Mouse (Mus musculus) CH12.LX (cell line): ENCODE results near the gene Zfp414. TPM values are rescaled to one million over a fixed set of nuclear protein-coding genes. Genes with fewer than 3 reads are reported as not detected.

Experiments
- DNase-seq: peaks from one replicate; pipeline ENCODE4 v3.0.0-alpha.2; 2013; ENCODE audit errors: extremely low read depth
- H3K27ac ChIP-seq: 2 replicates; pipeline ENCODE4 v1.5.1; 2012; ENCODE audit warnings: low read depth, mild to moderate bottlenecking, control low read depth, moderate library complexity; ENCODE audit not compliant: insufficient read depth
- H3K27me3 ChIP-seq: replicated peaks from 2 replicates; pipeline ENCODE3; 2012; ENCODE audit warnings: inconsistent platforms
- H3K36me3 ChIP-seq, 2 experiments: replicated peaks in 1 of 2; 2 replicates each; pipeline versions ENCODE3 to v1.6.1; 2012; ENCODE audit warnings: inconsistent platforms in 1 of 2, low read length in 1 of 2, mild to moderate bottlenecking in 1 of 2, mixed read lengths in 1 of 2, moderate library complexity in 1 of 2; ENCODE audit not compliant: control insufficient read depth in 1 of 2, insufficient read depth in 1 of 2
- H3K4me1 ChIP-seq, 2 experiments: 2 replicates each; pipeline ENCODE4 v1.6.1; 2012; ENCODE audit warnings: inconsistent platforms in 1 of 2, moderate library complexity in 1 of 2; ENCODE audit not compliant: insufficient read depth in 2 of 2, control insufficient read depth in 1 of 2
- H3K4me2 ChIP-seq: 2 replicates; pipeline ENCODE4 v1.6.1; 2012; ENCODE audit warnings: low read depth, mild to moderate bottlenecking, control low read depth; ENCODE audit not compliant: poor library complexity, insufficient read depth, severe bottlenecking
- H3K4me3 ChIP-seq, 3 experiments: fragments of 150-350 bp in 1 of 3; sonication (generic) in 1 of 3; replicated peaks in 1 of 3; 2 replicates each; pipeline versions ENCODE3 to v1.5.1; 2011 to 2012; ENCODE audit warnings: low read depth in 2 of 3, low read length in 2 of 3, mild to moderate bottlenecking in 2 of 3, moderate library complexity in 2 of 3, control low read depth in 1 of 3, improper control_type of control experiment in 1 of 3, inconsistent platforms in 1 of 3, mixed read lengths in 1 of 3; ENCODE audit not compliant: poor library complexity in 1 of 3
- H3K79me2 ChIP-seq: replicated peaks from 2 replicates; pipeline ENCODE4 v1.6.1; 2012; ENCODE audit warnings: mild to moderate bottlenecking, moderate library complexity; ENCODE audit not compliant: control insufficient read depth, poor library complexity, insufficient read depth, severe bottlenecking; ENCODE audit errors: extremely low read depth
- H3K9ac ChIP-seq: 2 replicates; pipeline ENCODE4 v1.6.1; 2012; ENCODE audit warnings: low read depth, mild to moderate bottlenecking, control low read depth, moderate library complexity; ENCODE audit not compliant: insufficient read depth
- H3K9me3 ChIP-seq: replicated peaks from 2 replicates; pipeline ENCODE3; 2012; ENCODE audit warnings: low read length, inconsistent platforms, mixed read lengths
- BHLHE40 ChIP-seq: IDR thresholded peaks from 2 replicates; pipeline ENCODE4 v1.6.1; 2011; ENCODE audit warnings: mild to moderate bottlenecking, low read depth, low read length, improper control_type of control experiment
- CHD1 ChIP-seq: IDR thresholded peaks from 2 replicates; pipeline ENCODE4 v1.6.1; 2012; ENCODE audit warnings: low read depth, low read length, improper control_type of control experiment, inconsistent platforms
- CHD2 ChIP-seq: IDR thresholded peaks from 2 replicates; pipeline ENCODE4 v1.6.1; 2011; ENCODE audit warnings: low read length, improper control_type of control experiment
- CTCF ChIP-seq, 2 experiments: IDR thresholded peaks in 1 of 2; conservative IDR thresholded peaks in 1 of 2; 2 replicates each; pipeline ENCODE4 v1.5.1; 2011 to 2012; ENCODE audit warnings: low read depth in 2 of 2, low read length in 2 of 2, improper control_type of control experiment in 1 of 2, inconsistent platforms in 1 of 2, mild to moderate bottlenecking in 1 of 2, moderate library complexity in 1 of 2
- GABPA ChIP-seq: IDR thresholded peaks from 2 replicates; pipeline ENCODE4 v1.6.1; 2012; ENCODE audit warnings: low read depth, low read length, improper control_type of control experiment, inconsistent platforms; ENCODE audit not compliant: insufficient replicate concordance
- MAFK ChIP-seq: IDR thresholded peaks from 2 replicates; pipeline ENCODE4 v1.6.1; 2011; ENCODE audit warnings: low read length, improper control_type of control experiment; ENCODE audit not compliant: insufficient replicate concordance
- MAZ ChIP-seq: IDR thresholded peaks from 2 replicates; pipeline ENCODE4 v1.6.1; 2012; ENCODE audit warnings: low read depth, mild to moderate bottlenecking, inconsistent platforms, low read length, improper control_type of control experiment, moderate library complexity
- MYC ChIP-seq: IDR thresholded peaks from 2 replicates; pipeline ENCODE4 v1.6.1; 2011; ENCODE audit warnings: low read depth, mild to moderate bottlenecking, improper control_type of control experiment, low read length
- NELFE ChIP-seq: IDR thresholded peaks from 2 replicates; pipeline ENCODE4 v1.6.1; 2011; ENCODE audit warnings: low read depth, low read length, improper control_type of control experiment
- NRF1 ChIP-seq: IDR thresholded peaks from 2 replicates; pipeline ENCODE4 v1.6.1; 2014; ENCODE audit warnings: low read depth, mild to moderate bottlenecking, inconsistent platforms, low read length, improper control_type of control experiment, moderate library complexity
- PAX5 ChIP-seq: IDR thresholded peaks from 2 replicates; pipeline ENCODE4 v1.6.1; 2012; ENCODE audit warnings: low read length, inconsistent platforms, mixed read lengths
- POLR2A ChIP-seq: IDR thresholded peaks from 2 replicates; pipeline ENCODE4 v1.6.1; 2011; ENCODE audit warnings: low read depth, mild to moderate bottlenecking, improper control_type of control experiment, low read length
- POLR2AphosphoS2 ChIP-seq: IDR thresholded peaks from 2 replicates; pipeline ENCODE4 v1.6.1; 2011; ENCODE audit warnings: low read depth, low read length, improper control_type of control experiment
- RCOR1 ChIP-seq: conservative IDR thresholded peaks from 2 replicates; pipeline ENCODE4 v1.6.1; 2012; ENCODE audit warnings: low read depth, mild to moderate bottlenecking, inconsistent platforms, low read length, improper control_type of control experiment
- SIN3A ChIP-seq: IDR thresholded peaks from 2 replicates; pipeline ENCODE4 v1.6.1; 2012; ENCODE audit warnings: low read length, improper control_type of control experiment, inconsistent platforms
- SMC3 ChIP-seq: IDR thresholded peaks from 2 replicates; pipeline ENCODE4 v1.6.1; 2011; ENCODE audit warnings: low read depth, low read length, improper control_type of control experiment
- UBTF ChIP-seq: IDR thresholded peaks from 2 replicates; pipeline ENCODE4 v1.6.1; 2012; ENCODE audit warnings: low read depth, mild to moderate bottlenecking, inconsistent platforms, low read length, improper control_type of control experiment, moderate library complexity
- USF2 ChIP-seq: conservative IDR thresholded peaks from 2 replicates; pipeline ENCODE4 v1.6.1; 2011; ENCODE audit warnings: low read depth, low read length, improper control_type of control experiment
- ZKSCAN1 ChIP-seq: IDR thresholded peaks from 2 replicates; pipeline ENCODE4 v1.6.1; 2012; ENCODE audit warnings: low read depth, inconsistent platforms, low read length, improper control_type of control experiment, borderline replicate concordance
- dilution Hi-C: fragments of 300-500 bp; cut with MboI; formaldehyde crosslinking; loops from 2 replicates; pipeline ENCODE4 v1.14.3; 2020; ENCODE audit warnings: low sequenced_read_pairs; ENCODE audit not compliant: extremely low pct_unique_long_range_greater_than_20kb, extremely low pct_ligation_motif_present
- in situ Hi-C: fragments of 300-500 bp; cut with MboI; formaldehyde crosslinking; loops from 3 replicates; pipeline ENCODE4 v1.14.3; 2019; ENCODE audit warnings: low sequenced_read_pairs, low pct_ligation_motif_present, low pct_unique_long_range_greater_than_20kb, mixed read lengths
- polyA plus RNA-seq: library from polyadenylated mRNA; unstranded; fragments of >175 nt; gene quantifications from 2 replicates; pipeline ENCODE4 v1.2.1, GENCODE M21; 2012; ENCODE audit warnings: low read depth; ENCODE audit not compliant: insufficient read length
- total RNA-seq, 2 experiments: library from RNA; depleted of rRNA; stranded (reverse); fragments of 300-350 nt in 1 of 2; fragments of >200 nt in 1 of 2; gene quantifications; 2 replicates each; pipeline ENCODE4 v1.2.3; 2012 to 2014

The Zfp414 gene
- total and polyA plus RNA-seq, 3 experiments: 6.6 to 34.3 (median 9.9) TPM

DNA sequence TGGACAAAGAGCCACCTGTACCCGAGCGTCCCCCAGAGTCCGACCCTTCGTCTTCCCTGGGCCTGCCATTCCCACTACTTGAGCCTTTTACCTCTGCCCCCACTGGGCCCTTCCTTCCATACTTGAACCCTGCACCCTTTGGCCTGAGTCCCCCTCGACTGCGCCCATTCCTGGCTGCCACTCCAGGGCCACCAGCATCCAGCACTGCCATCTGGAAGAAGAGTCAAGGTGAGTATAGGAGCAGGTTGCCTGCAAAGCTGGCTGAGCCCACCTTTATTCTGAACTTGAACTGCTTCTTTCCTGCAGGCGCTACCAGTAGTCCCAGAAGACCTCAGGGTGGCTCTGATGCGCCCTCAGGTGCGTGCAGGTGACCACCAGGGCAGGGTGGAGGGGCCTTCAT lies 2.3 kb downstream of the Zfp414 start:
- DNase-seq: no peak
- H3K36me3 ChIP-seq: peaks cover 15 to 58% of the 10 kb centered on the region in 2 experiments
- dilution Hi-C loops (no loop called here), in situ Hi-C loops (no loop called here)
- H3K79me2 ChIP-seq: 0 out of 2 replicates have a peak, but pooled peaks cover 3% of the 10 kb centered on the region
- H3K4me1 ChIP-seq: peaks cover 12 to 21% of the 10 kb centered on the region in 2 experiments
- H3K27me3 ChIP-seq: no peaks in the 10 kb centered on the region
- no peak for TF ChIP-seq NRF1
- no peak for TF ChIP-seq BHLHE40
- TF ChIP-seq POLR2AphosphoS2: no peak
- TF ChIP-seq CHD1: no peak
- TF ChIP-seq SIN3A: no peak
- TF ChIP-seq CTCF (conservative IDR thresholded peaks at IDR 0.05 in 1 of 2, IDR thresholded peaks at IDR 0.05 in 1 of 2; ENCODE audit: low read depth in 2 of 2, low read length in 2 of 2): no peak
- TF ChIP-seq GABPA: no peak
- TF ChIP-seq UBTF: no peak
- TF ChIP-seq CHD2: no peak
- no peaks in the 10 kb centered on the region for H3K9me3 ChIP-seq
- no peak overlapping the region for H3K4me2 ChIP-seq
- H3K4me3 ChIP-seq: no peak overlapping the region
- H3K27ac ChIP-seq: no peak overlapping the region
- H3K9ac ChIP-seq: no peak overlapping the region

DNA sequence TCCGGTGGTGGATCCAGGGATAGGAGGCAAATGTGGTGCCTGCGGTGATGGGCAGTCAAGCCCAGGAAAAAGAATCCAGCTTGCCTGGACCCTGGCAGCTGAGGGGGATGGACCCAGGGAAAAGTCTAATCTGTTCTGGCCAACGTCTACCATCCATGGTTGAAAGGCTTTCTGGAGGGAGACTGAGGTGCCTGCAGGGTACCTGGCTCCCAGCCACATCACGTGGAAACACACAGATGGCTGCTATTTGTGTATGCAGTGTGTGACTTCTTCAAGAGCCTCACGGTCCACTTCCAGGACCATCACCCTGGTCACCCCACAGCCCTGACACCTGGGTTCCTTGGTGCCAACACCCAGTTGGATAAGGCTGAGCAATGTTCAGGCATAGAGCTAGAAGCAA lies 2.9 kb downstream of the Zfp414 start:
- Histone ChIP-seq H3K4me2 (no peak overlapping the region), H3K36me3 (peaks cover 15 to 61% of the 10 kb centered on the region in 2 experiments), H3K4me3 (no peak overlapping the region), H3K27me3 (no peaks in the 10 kb centered on the region), H3K79me2 (0 out of 2 replicates have a peak, but pooled peaks cover 3% of the 10 kb centered on the region), H3K4me1 (peaks cover 12 to 21% of the 10 kb centered on the region in 2 experiments), H3K9me3 (no peaks in the 10 kb centered on the region), H3K9ac (no peak overlapping the region), H3K27ac (no peak overlapping the region)
- in situ Hi-C loops: no loop called here
- dilution Hi-C loops: no loop called here
- DNase-seq: no peak
- TF ChIP-seq BHLHE40 (no peak), USF2 (no peak), NELFE (no peak), ZKSCAN1 (no peak), RCOR1 (no peak)

DNA sequence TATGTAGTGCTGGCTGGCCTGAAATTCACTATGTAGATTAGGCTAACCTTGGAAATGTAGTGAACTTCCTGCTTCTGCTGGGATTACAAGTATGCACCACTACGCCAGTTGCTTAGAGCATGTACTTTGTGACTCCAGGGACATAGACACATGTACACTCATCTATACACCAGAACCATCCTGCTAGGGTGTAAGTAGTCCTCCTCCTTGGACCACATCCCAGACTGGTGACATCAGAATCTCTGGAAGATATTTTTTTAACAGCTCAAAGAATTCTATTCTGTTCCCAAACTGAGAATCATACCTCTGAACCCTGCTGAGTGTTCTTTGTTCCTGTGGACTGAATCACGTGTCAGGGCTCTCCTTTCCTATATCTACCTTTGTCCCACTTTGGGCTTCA lies 8.1 kb downstream of the Zfp414 start:
- TF ChIP-seq MAZ: no peak
- TF ChIP-seq MYC: no peak
- TF ChIP-seq MAFK: no peak
- no peak for TF ChIP-seq SMC3
- no peak for TF ChIP-seq NRF1
- no peak for TF ChIP-seq CTCF (conservative IDR thresholded peaks at IDR 0.05 in 1 of 2, IDR thresholded peaks at IDR 0.05 in 1 of 2; ENCODE audit: low read depth in 2 of 2, low read length in 2 of 2)
- TF ChIP-seq POLR2A: no peak
- no peak for TF ChIP-seq PAX5
- Histone ChIP-seq H3K4me1 (peaks cover 0 to 24% of the 10 kb centered on the region in 2 experiments; a peak in 2 of 4 replicates), H3K36me3 (peaks cover 11 to 77% of the 10 kb centered on the region in 2 experiments), H3K9ac (no peak overlapping the region), H3K79me2 (no peaks in the 10 kb centered on the region), H3K9me3 (no peaks in the 10 kb centered on the region), H3K27me3 (no peaks in the 10 kb centered on the region), H3K4me2 (no peak overlapping the region), H3K27ac (no peak overlapping the region), H3K4me3 (no peak overlapping the region)
- in situ Hi-C loops: no loop called here
- dilution Hi-C loops: no loop called here
- DNase-seq: no peak
